Mouse (Mus musculus) CH12.LX (cell line): ENCODE measurements at regions not wholly inside any gene's neighbourhood (a gene's known extent, or its start where the extent isn't known, plus 50 kb on each side); places are given as distances from the start of the nearest gene placed in this dataset.

Experiments used
- DNase-seq: peaks from one replicate; pipeline ENCODE4 v3.0.0-alpha.2; 2013; ENCODE audit errors: extremely low read depth
- H3K27ac ChIP-seq: 2 replicates; pipeline ENCODE4 v1.5.1; 2012; ENCODE audit warnings: low read depth, mild to moderate bottlenecking, control low read depth, moderate library complexity; ENCODE audit not compliant: insufficient read depth
- H3K27me3 ChIP-seq: replicated peaks from 2 replicates; pipeline ENCODE3; 2012; ENCODE audit warnings: inconsistent platforms
- H3K36me3 ChIP-seq, 2 experiments: replicated peaks in 1 of 2; 2 replicates each; pipeline versions ENCODE3 to v1.6.1; 2012; ENCODE audit warnings: inconsistent platforms in 1 of 2, low read length in 1 of 2, mild to moderate bottlenecking in 1 of 2, mixed read lengths in 1 of 2, moderate library complexity in 1 of 2; ENCODE audit not compliant: control insufficient read depth in 1 of 2, insufficient read depth in 1 of 2
- H3K4me1 ChIP-seq, 2 experiments: 2 replicates each; pipeline ENCODE4 v1.6.1; 2012; ENCODE audit warnings: inconsistent platforms in 1 of 2, moderate library complexity in 1 of 2; ENCODE audit not compliant: insufficient read depth in 2 of 2, control insufficient read depth in 1 of 2
- H3K4me2 ChIP-seq: 2 replicates; pipeline ENCODE4 v1.6.1; 2012; ENCODE audit warnings: low read depth, mild to moderate bottlenecking, control low read depth; ENCODE audit not compliant: poor library complexity, insufficient read depth, severe bottlenecking
- H3K4me3 ChIP-seq, 3 experiments: fragments of 150-350 bp in 1 of 3; sonication (generic) in 1 of 3; replicated peaks in 1 of 3; 2 replicates each; pipeline versions ENCODE3 to v1.5.1; 2011 to 2012; ENCODE audit warnings: low read depth in 2 of 3, low read length in 2 of 3, mild to moderate bottlenecking in 2 of 3, moderate library complexity in 2 of 3, control low read depth in 1 of 3, improper control_type of control experiment in 1 of 3, inconsistent platforms in 1 of 3, mixed read lengths in 1 of 3; ENCODE audit not compliant: poor library complexity in 1 of 3
- H3K79me2 ChIP-seq: replicated peaks from 2 replicates; pipeline ENCODE4 v1.6.1; 2012; ENCODE audit warnings: mild to moderate bottlenecking, moderate library complexity; ENCODE audit not compliant: control insufficient read depth, poor library complexity, insufficient read depth, severe bottlenecking; ENCODE audit errors: extremely low read depth
- H3K9ac ChIP-seq: 2 replicates; pipeline ENCODE4 v1.6.1; 2012; ENCODE audit warnings: low read depth, mild to moderate bottlenecking, control low read depth, moderate library complexity; ENCODE audit not compliant: insufficient read depth
- H3K9me3 ChIP-seq: replicated peaks from 2 replicates; pipeline ENCODE3; 2012; ENCODE audit warnings: low read length, inconsistent platforms, mixed read lengths
- BHLHE40 ChIP-seq: IDR thresholded peaks from 2 replicates; pipeline ENCODE4 v1.6.1; 2011; ENCODE audit warnings: mild to moderate bottlenecking, low read depth, low read length, improper control_type of control experiment
- CHD1 ChIP-seq: IDR thresholded peaks from 2 replicates; pipeline ENCODE4 v1.6.1; 2012; ENCODE audit warnings: low read depth, low read length, improper control_type of control experiment, inconsistent platforms
- CHD2 ChIP-seq: IDR thresholded peaks from 2 replicates; pipeline ENCODE4 v1.6.1; 2011; ENCODE audit warnings: low read length, improper control_type of control experiment
- CTCF ChIP-seq, 2 experiments: IDR thresholded peaks in 1 of 2; conservative IDR thresholded peaks in 1 of 2; 2 replicates each; pipeline ENCODE4 v1.5.1; 2011 to 2012; ENCODE audit warnings: low read depth in 2 of 2, low read length in 2 of 2, improper control_type of control experiment in 1 of 2, inconsistent platforms in 1 of 2, mild to moderate bottlenecking in 1 of 2, moderate library complexity in 1 of 2
- ELF1 ChIP-seq: IDR thresholded peaks from 2 replicates; pipeline ENCODE4 v1.6.1; 2014; ENCODE audit warnings: low read depth, mild to moderate bottlenecking, inconsistent platforms, low read length, improper control_type of control experiment
- ETS1 ChIP-seq: conservative IDR thresholded peaks from 2 replicates; pipeline ENCODE4 v1.6.1; 2012; ENCODE audit warnings: low read depth, mild to moderate bottlenecking, inconsistent platforms, low read length, improper control_type of control experiment, moderate library complexity
- HCFC1 ChIP-seq: IDR thresholded peaks from 2 replicates; pipeline ENCODE4 v1.6.1; 2012; ENCODE audit warnings: low read depth, mild to moderate bottlenecking, inconsistent platforms, low read length, improper control_type of control experiment
- IRF4 ChIP-seq: IDR thresholded peaks from 2 replicates; pipeline ENCODE4 v1.6.1; 2014; ENCODE audit warnings: low read depth, mild to moderate bottlenecking, inconsistent platforms, low read length, improper control_type of control experiment
- JUN ChIP-seq: IDR thresholded peaks from 2 replicates; pipeline ENCODE4 v1.6.1; 2011; ENCODE audit warnings: low read depth, mild to moderate bottlenecking, low read length, improper control_type of control experiment, moderate library complexity; ENCODE audit not compliant: insufficient read depth
- JUND ChIP-seq: conservative IDR thresholded peaks from 2 replicates; pipeline ENCODE4 v1.6.1; 2011; ENCODE audit warnings: low read depth, low read length, improper control_type of control experiment
- KAT2A ChIP-seq: IDR thresholded peaks from 2 replicates; pipeline ENCODE4 v1.6.1; 2012; ENCODE audit warnings: low read length, improper control_type of control experiment, inconsistent platforms; ENCODE audit not compliant: insufficient replicate concordance
- MAX ChIP-seq: IDR thresholded peaks from 2 replicates; pipeline ENCODE4 v1.6.1; 2011; ENCODE audit warnings: low read length, improper control_type of control experiment
- MAZ ChIP-seq: IDR thresholded peaks from 2 replicates; pipeline ENCODE4 v1.6.1; 2012; ENCODE audit warnings: low read depth, mild to moderate bottlenecking, inconsistent platforms, low read length, improper control_type of control experiment, moderate library complexity
- PAX5 ChIP-seq: IDR thresholded peaks from 2 replicates; pipeline ENCODE4 v1.6.1; 2012; ENCODE audit warnings: low read length, inconsistent platforms, mixed read lengths
- POLR2A ChIP-seq: IDR thresholded peaks from 2 replicates; pipeline ENCODE4 v1.6.1; 2011; ENCODE audit warnings: low read depth, mild to moderate bottlenecking, improper control_type of control experiment, low read length
- POLR2AphosphoS2 ChIP-seq: IDR thresholded peaks from 2 replicates; pipeline ENCODE4 v1.6.1; 2011; ENCODE audit warnings: low read depth, low read length, improper control_type of control experiment
- RAD21 ChIP-seq: IDR thresholded peaks from 2 replicates; pipeline ENCODE4 v1.6.1; 2011; ENCODE audit warnings: low read depth, mild to moderate bottlenecking, low read length, improper control_type of control experiment, moderate library complexity
- RCOR1 ChIP-seq: conservative IDR thresholded peaks from 2 replicates; pipeline ENCODE4 v1.6.1; 2012; ENCODE audit warnings: low read depth, mild to moderate bottlenecking, inconsistent platforms, low read length, improper control_type of control experiment
- SMC3 ChIP-seq: IDR thresholded peaks from 2 replicates; pipeline ENCODE4 v1.6.1; 2011; ENCODE audit warnings: low read depth, low read length, improper control_type of control experiment
- ZC3H11A ChIP-seq: IDR thresholded peaks from 2 replicates; pipeline ENCODE4 v1.6.1; 2012; ENCODE audit warnings: low read depth, mild to moderate bottlenecking, inconsistent platforms, low read length, improper control_type of control experiment
- dilution Hi-C: fragments of 300-500 bp; cut with MboI; formaldehyde crosslinking; loops from 2 replicates; pipeline ENCODE4 v1.14.3; 2020; ENCODE audit warnings: low sequenced_read_pairs; ENCODE audit not compliant: extremely low pct_unique_long_range_greater_than_20kb, extremely low pct_ligation_motif_present
- in situ Hi-C: fragments of 300-500 bp; cut with MboI; formaldehyde crosslinking; loops from 3 replicates; pipeline ENCODE4 v1.14.3; 2019; ENCODE audit warnings: low sequenced_read_pairs, low pct_ligation_motif_present, low pct_unique_long_range_greater_than_20kb, mixed read lengths

- Histone ChIP-seq H3K36me3 (no peaks in the 10 kb centered on the region), H3K4me2 (no peak overlapping the region), H3K27me3 (no peaks in the 10 kb centered on the region), H3K9me3 (no peaks in the 10 kb centered on the region), H3K79me2 (no peaks in the 10 kb centered on the region), H3K4me1 (0 out of 4 replicates have a peak, but pooled peaks cover 0 to 2% of the 10 kb centered on the region in 2 experiments), H3K27ac (no peak overlapping the region), H3K4me3 (no peak overlapping the region), H3K9ac (no peak overlapping the region)
- dilution Hi-C loops, result no loop called here
- in situ Hi-C loops, result no loop called here
- no peak for DNase-seq
- TF ChIP-seq RAD21, result no peak
- no peak for TF ChIP-seq MAX
- TF ChIP-seq CHD1, result no peak
- TF ChIP-seq POLR2A, result no peak
- no peak for TF ChIP-seq RCOR1
- no peak for TF ChIP-seq SMC3
- TF ChIP-seq ZC3H11A, result no peak
- TF ChIP-seq ELF1, result no peak
- TF ChIP-seq IRF4, result no peak
- TF ChIP-seq JUN, result no peak
- TF ChIP-seq CTCF (conservative IDR thresholded peaks at IDR 0.05 in 1 of 2, IDR thresholded peaks at IDR 0.05 in 1 of 2; ENCODE audit: low read depth in 2 of 2, low read length in 2 of 2), result no peak
- TF ChIP-seq HCFC1, result no peak
- TF ChIP-seq KAT2A, result no peak
- TF ChIP-seq ETS1, result no peak
- no peak for TF ChIP-seq CHD2
- TF ChIP-seq BHLHE40, result no peak
Measured at GRCm38 (mm10) chr8:107860251-107860650, 82.2 kb upstream of the Zfhx3 start.

GRCm38 (mm10) chr8:107864802-107865651 is 77.4 kb upstream of the Zfhx3 start:
- Histone ChIP-seq H3K79me2 (no peaks in the 10 kb centered on the region), H3K4me2 (no peak overlapping the region), H3K9me3 (no peaks in the 10 kb centered on the region), H3K4me3 (no peak overlapping the region), H3K27me3 (no peaks in the 10 kb centered on the region), H3K9ac (no peak overlapping the region), H3K36me3 (no peaks in the 10 kb centered on the region), H3K27ac (no peak overlapping the region), H3K4me1 (no peaks in the 10 kb centered on the region)
- DNase-seq, result no peak
- dilution Hi-C loops, result no loop called here
- in situ Hi-C loops, result no loop called here
- TF ChIP-seq SMC3, result no peak
- no peak for TF ChIP-seq PAX5
- TF ChIP-seq ETS1, result no peak
- TF ChIP-seq MAZ, result no peak
- no peak for TF ChIP-seq POLR2AphosphoS2
- no peak for TF ChIP-seq JUND
- TF ChIP-seq BHLHE40, result no peak
- TF ChIP-seq JUN, result no peak
